Mouse (Mus musculus): ENCODE measurements at regions not wholly inside any gene's neighbourhood (a gene's known extent, or its start where the extent isn't known, plus 50 kb on each side); places are given as distances from the start of the nearest gene placed in this dataset.

DNA sequence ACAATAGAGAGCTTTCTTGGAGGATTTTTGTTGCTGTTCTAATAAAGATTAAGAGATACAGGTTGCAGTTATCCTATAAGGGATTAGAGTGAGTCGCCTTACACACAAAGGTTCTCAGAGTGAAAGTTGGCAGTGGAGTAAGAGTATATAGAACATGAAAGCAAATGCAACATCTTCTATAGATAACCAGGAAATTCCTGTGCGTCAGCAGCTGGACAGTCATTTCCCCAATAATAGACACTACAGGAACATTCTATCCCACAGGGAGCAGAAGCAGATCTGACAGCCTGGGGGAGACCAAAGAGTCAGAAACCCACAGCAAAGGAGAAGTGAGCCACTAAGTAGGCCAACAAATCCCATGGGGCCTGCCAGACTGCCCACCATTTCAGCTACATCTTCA is 348.7 kb downstream of the Elavl2 start:
- no peak for DNase-seq (ENCODE audit: low read depth, low spot score)

DNA sequence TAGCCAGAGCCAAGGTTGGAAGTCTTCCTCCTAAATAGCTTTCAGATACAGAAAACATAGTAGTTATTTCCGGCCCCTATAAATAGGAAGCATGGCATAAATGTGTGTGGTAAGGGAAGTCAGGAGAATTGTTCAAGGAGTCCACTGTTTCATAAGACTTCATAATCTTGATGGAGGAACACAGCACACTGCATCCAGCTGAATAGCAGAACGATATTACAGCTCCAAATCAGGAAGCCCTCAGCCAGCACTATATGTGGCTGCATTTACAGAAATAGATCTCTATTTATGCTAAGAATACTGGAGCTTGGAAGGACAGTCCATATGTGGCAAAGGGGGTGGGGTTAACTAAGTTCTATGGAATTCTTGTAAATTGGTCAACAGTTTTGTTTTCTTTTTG is 371.1 kb downstream of the Elavl2 start:
- no peak for DNase-seq (ENCODE audit: low read depth, low spot score)

DNA sequence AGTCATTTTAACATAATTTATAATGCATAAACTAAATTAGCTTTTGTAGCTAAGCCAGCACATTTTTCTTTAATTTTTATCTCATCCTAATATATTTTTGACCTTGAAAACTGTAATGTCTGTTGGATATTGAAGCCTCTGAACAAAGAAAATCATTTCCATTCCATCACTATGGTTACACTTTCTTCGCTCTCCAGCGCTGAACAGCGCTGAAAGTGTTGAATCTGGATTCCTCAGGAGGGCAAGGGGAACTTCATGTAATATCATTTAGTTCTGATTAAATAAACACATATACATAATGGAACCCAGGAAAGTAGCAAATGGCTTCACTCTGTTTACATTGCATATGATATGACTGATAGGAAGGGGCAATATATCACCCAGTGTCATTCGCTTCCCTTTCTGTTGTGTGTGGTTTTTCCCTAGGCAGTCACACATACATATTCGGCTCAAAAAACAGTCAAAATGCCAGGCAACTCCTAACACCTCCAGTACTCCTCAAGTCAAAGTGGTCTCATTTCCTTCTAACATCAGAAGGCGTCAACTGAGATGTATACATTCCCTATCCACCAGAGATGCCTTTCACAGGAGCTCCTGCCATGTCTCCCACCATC is 372.5 kb downstream of the Elavl2 start:
- no peak for DNase-seq (ENCODE audit: low read depth, low spot score)

DNA sequence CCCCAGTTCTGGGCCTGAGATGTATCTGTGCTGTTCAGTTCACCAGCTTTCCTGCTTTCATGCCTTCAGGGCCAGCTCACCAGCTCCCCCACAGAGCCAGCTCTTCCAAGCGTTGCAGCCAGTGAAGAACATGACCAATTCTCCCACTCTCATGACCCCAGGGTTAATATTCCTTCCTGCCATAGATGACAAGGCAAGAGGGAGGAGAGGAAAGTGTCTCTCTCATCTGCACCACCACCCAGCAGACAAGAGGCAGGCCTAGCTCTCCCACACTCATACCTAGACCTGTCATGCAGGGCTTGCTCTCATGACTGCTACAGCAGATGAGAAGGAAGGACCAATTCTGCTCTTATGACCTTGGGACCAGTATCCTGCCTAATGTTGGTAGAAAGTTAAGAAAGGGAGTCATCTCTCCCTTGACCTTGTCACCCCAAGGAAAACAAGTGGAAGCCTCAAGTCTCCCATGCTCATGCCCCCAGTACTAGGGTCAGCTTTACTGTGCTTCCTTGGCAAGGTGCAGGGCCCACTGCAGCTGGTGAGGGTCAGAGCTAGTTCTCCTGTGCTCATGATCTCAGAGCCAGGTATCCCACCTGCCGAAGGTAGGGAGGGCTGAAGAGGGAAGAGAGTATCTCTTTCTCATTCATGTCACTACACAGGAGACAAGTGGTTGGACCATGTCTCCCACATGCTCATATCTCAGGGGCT is 404.0 kb downstream of the Elavl2 start:
- no peak for DNase-seq (ENCODE audit: low read depth, low spot score)

GRCm38 (mm10) chr4:90964658-90965057 is 435.9 kb downstream of the Elavl2 start:
- no peak for DNase-seq (ENCODE audit: low read depth, low spot score)

GRCm38 (mm10) chr4:90943687-90944385 is 456.7 kb downstream of the Elavl2 start:
- no peak for DNase-seq (ENCODE audit: low read depth, low spot score)

GRCm38 (mm10) chr4:90917312-90918107 is 483.1 kb downstream of the Elavl2 start:
- no peak for DNase-seq (ENCODE audit: low read depth, low spot score)

- DNase-seq (ENCODE audit: low read depth, low spot score), result no peak
Observed at GRCm38 (mm10) chr4:90906311-90906710, 494.3 kb downstream of the Elavl2 start.

- DNase-seq (ENCODE audit: low read depth, low spot score), result no peak
Observed at GRCm38 (mm10) chr4:90868209-90868608, 532.4 kb downstream of the Elavl2 start.

GRCm38 (mm10) chr4:90860854-90861253 is 539.7 kb downstream of the Elavl2 start:
- DNase-seq (ENCODE audit: low read depth, low spot score), result no peak

DNA sequence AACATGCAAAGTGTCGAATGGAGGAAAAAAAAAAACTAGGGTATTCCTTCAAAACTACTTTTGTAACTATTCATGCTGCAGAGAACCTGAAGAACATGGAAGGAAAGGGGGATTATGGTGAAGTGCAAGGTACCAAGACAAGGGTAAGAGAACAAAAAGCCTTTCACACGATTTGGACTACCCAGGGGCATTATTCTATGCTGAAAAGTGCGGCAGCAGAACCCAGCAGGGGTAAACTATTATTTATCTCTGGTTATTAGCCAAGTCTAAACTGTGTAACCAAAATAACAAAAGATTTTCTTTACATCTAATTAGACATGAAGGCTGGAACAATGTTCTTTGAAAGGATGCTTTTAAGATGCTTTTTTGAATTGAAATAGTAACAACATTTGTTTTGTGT is 560.8 kb downstream of the Elavl2 start:
- no peak for DNase-seq (ENCODE audit: low read depth, low spot score)

GRCm38 (mm10) chr4:90799078-90799477 is 580.5 kb downstream of the Zfp352 start:
- no peak for DNase-seq (ENCODE audit: low read depth, low spot score)

DNA sequence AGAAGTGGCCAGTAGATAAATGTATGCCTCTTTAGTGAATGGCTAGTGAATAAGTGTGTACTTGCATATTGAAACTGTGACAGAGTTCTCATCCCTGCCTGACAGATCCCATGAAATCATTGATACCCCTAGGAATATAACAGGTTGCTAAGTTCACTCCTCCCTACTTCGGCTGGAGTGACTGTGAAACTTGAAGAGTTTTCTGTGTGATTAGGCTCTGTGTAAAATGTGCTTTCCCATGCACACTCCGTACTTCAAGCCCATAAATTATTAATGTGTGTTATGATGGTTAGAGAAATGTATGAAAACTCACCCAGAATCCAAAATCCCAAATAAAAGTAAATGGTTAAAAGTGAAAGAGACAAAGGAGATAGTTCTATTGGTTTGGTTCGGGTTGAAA is 580.0 kb downstream of the Zfp352 start:
- DNase-seq (ENCODE audit: low read depth, low spot score), result no peak

- DNase-seq (ENCODE audit: low read depth, low spot score), result no peak
Observed at GRCm38 (mm10) chr4:90797472-90797871, 578.9 kb downstream of the Zfp352 start.

Measured in skeletal muscle tissue, adult 2 months (tissue).